Mouse (Mus musculus) bone marrow, adult 2 months (tissue): ENCODE measurements at regions not wholly inside any gene's neighbourhood (a gene's known extent, or its start where the extent isn't known, plus 50 kb on each side); places are given as distances from the start of the nearest gene placed in this dataset.

Source experiments
- CTCF ChIP-seq: fragments of 200-500 bp; IDR thresholded peaks from 2 replicates; pipeline ENCODE4 v1.5.1; 2011; ENCODE audit warnings: low read length, control low read depth; ENCODE audit not compliant: control insufficient read depth, insufficient read depth
- POLR2A ChIP-seq: fragments of 200-500 bp; IDR thresholded peaks from 2 replicates; pipeline ENCODE4 v1.6.1; 2011; ENCODE audit warnings: low read depth, mild to moderate bottlenecking, control low read depth, low read length, borderline replicate concordance; ENCODE audit not compliant: control insufficient read depth

GRCm38 (mm10) chr2:160567813-160568212 lies 77.9 kb upstream of the Top1 start:
- TF ChIP-seq POLR2A (no peak), CTCF (no peak)
